Mouse (Mus musculus): ENCODE data around the gene 1810055G02Rik. TPM values are rescaled to one million over a fixed set of nuclear protein-coding genes. Genes with fewer than 3 reads are reported as not detected.

Gene 1810055G02Rik
- total RNA-seq, 2 experiments from 2014 or later = 7.3 to 7.5 TPM

DNA sequence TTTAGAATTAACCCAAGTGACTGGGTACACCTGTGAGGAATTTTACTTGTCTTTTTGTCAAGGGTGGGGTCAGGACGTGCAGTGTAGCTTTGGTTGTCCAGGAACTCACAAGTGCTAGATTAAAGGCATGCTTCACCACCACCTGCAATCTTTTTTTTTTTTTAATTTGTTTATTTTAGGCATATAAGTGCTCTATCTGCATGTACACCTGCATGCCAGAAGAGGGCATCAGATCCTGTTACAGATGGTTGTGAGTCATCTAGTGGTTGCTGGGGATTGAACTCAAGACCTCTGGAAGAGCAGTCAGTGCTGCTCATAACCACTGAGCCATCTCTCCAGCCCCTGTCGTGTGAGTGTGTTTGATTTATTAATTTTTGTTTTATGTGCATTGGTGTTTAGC lies 20.8 kb downstream of the 1810055G02Rik start:
- intact Hi-C loops (cut with DNase I) = no loop called here
- DNase-seq = no peak

DNA sequence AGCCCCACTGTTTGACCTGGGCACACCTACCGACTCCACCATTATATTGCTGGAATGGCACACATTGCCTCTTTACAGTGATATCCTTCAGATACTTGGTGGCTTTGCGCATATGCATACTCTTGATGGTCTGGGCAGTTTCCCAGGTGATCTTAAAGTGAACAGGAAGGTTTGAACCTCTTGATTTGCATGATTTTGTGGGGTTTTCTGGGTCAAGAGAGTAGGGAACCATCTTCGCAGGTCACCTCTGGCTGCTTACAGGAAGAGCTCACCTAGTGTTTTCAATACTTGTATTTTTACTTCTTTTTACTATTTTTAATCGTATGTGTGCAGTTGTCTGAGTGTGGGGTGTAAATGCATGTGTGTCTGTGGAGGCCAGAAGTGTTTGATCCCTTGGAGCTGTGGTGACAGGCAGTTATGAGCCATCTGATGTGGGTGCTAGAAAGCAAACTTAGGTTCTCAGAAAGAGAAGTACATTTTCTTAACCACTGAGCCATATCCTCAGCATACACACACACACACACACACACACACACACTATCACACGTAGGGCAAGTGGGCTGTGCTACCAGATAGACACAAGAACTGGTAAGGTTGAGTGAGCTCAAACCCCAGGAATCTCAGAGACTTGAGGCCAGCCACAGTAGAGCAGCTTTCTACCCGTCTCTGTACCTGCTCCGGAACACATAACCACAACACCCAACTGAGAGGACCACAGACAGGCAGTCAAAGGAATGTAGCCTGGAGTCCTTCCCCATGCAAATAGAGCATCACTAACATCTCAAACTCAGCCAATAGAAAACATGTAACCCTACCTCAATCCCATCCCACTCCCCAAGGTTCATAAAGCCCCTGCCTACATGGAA lies 22.9 kb downstream of the 1810055G02Rik start:
- no peak for DNase-seq
- intact Hi-C loops (cut with DNase I) = no loop called here

DNA sequence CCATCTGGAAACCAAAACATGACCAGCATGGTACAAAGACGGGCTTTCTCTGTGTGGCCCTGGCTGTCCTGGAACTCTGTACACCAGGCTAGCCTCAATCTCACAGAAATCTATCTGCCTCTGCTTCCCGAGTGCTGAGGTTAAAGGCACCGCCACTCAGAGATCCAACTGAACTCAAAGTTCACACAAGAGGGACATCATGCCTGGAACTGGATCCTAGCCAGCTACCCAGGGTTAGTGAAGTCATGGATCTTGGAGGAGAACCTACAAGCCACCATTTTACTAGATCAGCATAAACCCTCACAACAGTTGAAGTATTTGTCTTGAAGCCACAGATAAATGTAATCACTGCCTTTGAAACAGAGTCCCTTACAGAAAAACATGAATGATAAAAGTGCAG lies 27.9 kb downstream of the 1810055G02Rik start:
- DNase-seq = no peak
- intact Hi-C loops (cut with DNase I) = no loop called here

DNA sequence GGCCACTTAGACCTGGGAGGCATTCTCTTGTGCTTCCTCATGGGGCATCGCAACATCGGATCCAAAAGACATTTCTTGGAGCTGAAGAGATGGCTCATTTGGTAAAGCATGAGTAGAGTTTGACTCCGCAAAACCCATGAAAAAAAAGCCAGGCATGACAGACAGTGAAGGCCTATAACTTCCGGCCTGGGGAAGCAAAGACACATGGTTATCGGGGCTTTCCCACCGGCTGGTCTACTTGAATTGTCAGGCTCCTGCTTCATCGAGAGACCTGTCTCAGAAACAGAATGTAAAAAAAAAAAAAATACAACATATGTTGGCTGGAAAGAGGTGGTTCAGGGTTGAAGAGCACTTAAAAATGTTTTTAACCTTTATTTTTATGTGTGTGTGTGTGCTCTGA lies 31.6 kb downstream of the 1810055G02Rik start:
- DNase-seq = no peak
- intact Hi-C loops (cut with DNase I) = no loop called here

DNA sequence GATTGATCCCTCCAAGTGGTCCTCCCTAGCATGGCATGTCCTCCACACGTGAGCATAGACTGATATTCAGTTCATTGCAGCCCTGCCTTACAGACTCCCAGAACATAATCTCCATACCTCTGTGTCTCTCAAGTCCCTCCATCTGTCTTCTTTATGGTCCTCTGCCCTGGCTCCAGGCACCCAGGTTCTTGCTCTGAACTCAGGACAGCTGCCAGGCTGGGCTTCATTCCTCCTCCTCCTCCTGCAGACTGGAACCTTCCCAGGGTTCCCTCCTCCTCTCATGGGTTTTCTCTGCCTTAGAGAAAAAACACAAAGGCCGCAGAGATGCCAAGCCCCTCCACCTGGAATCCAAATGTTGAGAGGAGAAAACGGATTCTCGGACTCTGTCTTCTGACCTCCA lies 34.6 kb downstream of the 1810055G02Rik start:
- intact Hi-C loops (cut with DNase I) = no loop called here
- DNase-seq = no peak

DNA sequence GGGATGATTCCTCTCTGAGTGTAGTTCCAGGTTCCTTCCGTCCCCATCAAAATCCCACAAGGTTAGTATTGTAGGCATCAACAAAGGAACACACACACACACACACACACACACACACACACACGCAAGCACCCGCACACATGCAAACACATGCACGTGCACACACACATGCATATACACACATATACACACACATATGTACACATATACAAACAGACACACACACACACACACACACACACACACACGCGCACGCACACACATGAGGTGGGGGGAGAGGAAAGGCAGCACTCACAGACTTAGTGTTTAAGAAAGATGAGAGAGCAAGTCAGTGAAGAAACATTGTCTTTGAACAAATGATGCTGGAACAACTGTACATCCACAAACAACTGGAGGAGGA lies 35.3 kb downstream of the 1810055G02Rik start:
- DNase-seq = no peak
- intact Hi-C loops (cut with DNase I) = no loop called here

DNA sequence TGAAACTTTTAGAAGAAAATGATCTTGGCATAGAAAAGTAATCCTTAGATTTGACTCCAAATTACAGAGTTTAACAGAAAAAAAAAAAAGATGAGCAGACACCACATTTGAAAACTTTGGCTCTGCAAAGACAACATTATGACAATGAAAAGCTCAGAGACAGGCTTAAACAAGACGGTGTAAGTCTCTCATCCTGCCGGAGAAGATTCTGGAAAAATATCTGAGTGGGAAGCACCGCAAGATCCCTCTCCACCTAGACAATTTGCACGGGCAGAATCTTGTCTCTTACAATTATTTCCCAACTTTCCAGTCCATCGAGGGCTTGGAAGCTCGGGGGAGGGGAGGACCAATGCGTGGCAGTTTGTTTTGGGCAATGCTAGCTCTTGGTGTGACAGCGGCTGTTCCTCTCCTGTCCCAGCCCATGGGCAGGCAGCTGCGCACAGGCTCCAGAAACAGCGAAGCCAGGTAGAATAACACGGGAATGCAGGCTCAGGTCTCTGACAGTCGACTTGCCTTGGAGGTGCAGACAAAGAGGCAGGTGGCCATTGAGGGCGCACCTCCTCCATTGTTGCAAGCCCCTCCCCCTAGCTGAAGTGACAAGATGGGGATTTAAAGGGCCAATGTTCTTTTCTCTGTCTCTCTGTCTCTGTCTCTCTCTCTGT lies 35.9 kb downstream of the 1810055G02Rik start:
- DNase-seq = peak; percentile 43 to 57
- intact Hi-C loops (cut with DNase I) = no loop called here

DNA sequence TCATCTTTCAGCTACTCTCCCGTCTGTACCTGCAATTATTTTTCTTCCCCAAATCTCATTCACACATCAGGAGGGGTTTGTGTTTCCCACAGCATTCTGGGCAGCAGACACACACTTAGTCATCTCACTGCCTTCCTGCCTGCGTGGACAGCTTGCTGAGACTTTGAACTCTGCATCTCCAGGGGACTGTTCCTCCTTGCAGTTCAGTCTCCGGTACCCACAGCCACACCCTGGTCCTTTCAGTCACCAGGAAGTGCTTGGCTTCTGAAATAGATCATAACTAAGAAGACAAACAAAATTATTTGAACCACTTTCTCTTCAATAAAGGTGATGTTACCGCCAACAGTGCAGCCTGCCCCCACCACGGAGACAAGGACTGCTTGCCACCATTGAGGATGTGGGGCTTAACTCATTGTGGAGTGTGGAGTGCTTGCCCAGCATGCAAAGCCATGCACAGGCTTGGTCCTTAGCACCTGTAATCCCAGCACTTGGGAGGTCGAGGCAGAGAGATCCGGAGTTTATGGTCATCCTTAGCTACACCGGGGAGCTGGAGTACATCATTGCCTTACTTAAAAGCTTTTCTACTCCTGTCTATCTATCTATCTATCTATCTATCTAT lies 44.6 kb downstream of the 1810055G02Rik start:
- intact Hi-C loops (cut with DNase I) = no loop called here
- DNase-seq = no peak

DNA sequence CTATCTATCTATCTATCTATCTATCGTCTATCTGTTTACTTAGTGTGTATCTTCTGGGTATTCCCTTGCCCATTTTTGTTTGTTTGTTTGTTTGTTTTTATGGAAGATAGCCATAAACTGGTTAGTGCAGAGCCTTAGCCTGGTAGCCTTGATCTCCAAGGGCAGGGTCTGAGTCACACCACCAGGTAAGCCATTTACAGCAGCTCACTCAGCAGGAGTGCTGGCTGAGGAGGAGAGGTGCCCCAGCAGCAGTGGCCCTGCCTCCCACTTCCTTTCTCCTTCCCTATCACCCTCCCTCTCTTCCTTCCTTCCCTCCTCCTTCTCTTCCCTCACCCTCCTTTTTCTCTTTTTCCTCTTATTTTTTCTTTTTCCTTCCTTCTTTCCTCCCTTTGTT lies 45.1 kb downstream of the 1810055G02Rik start:
- intact Hi-C loops (cut with DNase I) = no loop called here
- DNase-seq = no peak

DNA sequence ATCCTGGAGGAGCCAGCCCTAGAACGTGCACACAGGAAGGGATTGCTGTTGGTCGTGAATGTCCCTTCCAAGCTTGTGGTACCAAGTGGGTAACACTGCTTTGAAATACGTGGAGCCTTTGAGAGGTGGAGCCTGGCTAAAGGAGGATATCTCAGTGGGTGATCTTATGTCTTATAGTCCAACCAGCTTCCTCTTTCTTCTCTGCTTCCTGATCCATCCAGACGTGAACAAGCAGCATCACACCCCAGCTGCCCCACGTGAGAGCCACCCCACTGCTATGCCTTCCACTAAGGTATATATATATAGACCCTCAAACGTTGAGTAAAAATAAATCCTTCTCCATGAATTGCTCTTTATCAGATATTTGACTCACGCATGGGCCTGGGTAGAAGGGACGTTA lies 45.6 kb downstream of the 1810055G02Rik start:
- no peak for DNase-seq

DNA sequence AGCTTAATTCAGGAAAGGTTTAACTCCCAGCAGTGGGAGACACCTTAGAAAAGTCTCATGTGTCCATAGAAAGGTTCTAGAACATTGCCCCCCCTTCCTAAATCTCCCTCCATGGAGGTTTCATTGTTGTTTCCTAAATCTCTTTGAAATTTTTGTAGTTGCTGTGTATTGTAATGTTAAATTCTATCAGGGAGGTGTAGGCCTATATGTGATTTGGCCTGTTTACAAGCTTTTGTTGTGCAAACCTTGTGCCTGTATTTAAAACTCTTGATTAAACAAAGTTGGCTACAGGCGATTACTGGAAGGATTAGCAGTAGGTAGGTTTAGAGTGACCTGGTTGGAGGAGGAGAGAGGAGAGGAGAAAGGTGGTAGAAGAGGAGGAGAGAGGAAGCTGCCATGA lies 49.8 kb downstream of the 1810055G02Rik start:
- no peak for DNase-seq
- intact Hi-C loops (cut with DNase I) = no loop called here

More for the DNA sequence above, 45.6 kb downstream of the 1810055G02Rik start:
- intact Hi-C loops (cut with DNase I) = no loop called here

DNA sequence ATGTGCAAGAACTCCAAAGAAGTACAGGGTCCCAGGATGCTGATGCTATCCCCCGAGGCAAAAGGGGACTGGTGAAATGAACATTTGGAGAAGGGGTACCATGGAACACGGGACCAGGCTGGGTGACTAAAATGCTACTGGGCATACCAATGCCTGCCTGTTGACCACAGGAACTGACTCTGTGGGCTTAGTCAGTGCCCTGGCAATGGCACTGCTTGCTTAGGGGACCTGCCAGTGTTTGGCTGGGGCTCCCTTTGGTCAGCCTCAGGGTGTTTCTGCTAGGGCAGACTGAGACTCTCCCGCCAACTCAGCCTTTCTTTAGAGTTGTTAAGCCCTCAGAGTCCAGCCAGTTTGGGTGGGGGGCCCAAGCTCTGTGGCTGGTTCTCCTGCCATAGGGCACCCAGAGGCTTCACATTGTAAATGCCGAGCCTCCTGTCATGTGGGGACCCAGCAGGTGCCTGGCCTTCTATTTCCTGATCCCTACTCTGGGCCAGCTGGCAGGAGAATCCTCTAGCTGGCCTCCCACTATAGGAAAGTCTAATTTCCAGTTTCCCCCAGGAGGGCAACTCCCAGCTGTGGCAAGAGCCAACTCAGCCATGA lies 57.2 kb downstream of the 1810055G02Rik start:
- no peak for DNase-seq
- intact Hi-C loops (cut with DNase I) = loop anchor here (5.0 kb wide), 1 partner anchor 147 kb away; the partner anchor contains the start of gene Ndufs8

DNA sequence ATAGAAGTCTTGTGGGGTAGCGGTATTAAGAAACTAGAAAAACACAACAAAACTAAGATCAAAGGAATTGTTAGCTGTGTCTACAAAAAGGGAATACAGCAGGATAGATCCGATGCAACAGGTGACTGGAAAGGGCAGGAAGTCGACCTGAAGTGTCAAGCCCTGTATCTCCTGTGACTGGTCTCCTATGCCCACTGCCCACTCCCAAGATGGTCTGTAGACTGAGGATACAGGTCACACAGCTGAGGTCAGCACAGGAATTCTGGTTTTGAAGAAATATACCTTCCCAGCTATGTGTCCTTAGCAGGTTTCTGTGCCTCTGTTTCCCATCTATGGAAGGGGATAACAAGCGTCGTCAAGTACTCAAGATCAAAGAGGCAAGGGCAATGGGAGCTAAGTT lies 58.3 kb downstream of the 1810055G02Rik start:
- no peak for DNase-seq
- intact Hi-C loops (cut with DNase I) = loop anchor here (2.0 to 5.0 kb wide), 2 partner anchors 42 to 146 kb away; partner anchors contain the start of gene Ndufs8

DNA sequence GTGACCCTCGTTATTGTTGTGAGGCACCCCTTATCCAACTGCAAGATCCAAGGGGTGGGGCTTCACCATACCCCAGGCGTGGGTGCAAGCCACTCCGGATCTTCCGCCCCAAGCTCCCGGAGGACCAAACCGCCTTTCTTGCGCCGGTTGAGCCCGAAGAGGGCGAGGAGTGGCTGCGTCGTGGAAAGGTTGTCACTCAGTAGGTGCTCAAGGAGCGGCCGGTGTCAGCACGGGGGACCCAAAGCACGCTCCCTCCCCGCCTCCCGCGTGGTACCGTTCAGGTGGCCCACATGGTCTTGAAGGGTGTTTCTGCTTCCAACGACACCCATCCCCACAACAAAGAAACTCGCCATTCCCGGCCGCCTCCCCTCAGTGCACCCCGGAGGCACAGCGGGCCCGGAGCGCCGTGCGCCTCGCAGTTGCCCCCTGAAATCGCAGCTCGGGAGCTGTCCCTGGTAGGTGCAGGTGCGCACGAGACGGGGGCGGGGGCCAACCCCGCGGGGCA lies 59.2 kb downstream of the 1810055G02Rik start, which contains the start of gene Kmt5b:
Gene Kmt5b, plus strand, starts transcription at position 146 of the 505 bp plus-strand sequence.
- intact Hi-C loops (cut with DNase I) = loop anchor here (2.0 to 5.0 kb wide), 2 partner anchors 43 to 145 kb away; partner anchors contain the start of gene Ndufs8
- no peak for DNase-seq

Other genes with a start within 250 kb of the 1810055G02Rik start
- gene Ppp6r3, start 132.5 kb upstream of the 1810055G02Rik start, total RNA-seq (2021) = 10 to 100 TPM; 71.5 to 77.8 TPM
- 10 to 100 TPM; 51.3 to 60.3 TPM for gene Lrp5, start 21.7 kb upstream of the 1810055G02Rik start, total RNA-seq (2021)
- gene Kmt5b, start 59.1 kb downstream of the 1810055G02Rik start, total RNA-seq (2021) = 10 to 100 TPM; 31.0 to 34.2 TPM
- 10 to 100 TPM; 10.5 to 11.5 TPM for gene Chka, start 143.5 kb downstream of the 1810055G02Rik start, total RNA-seq (2021)
- gene Tcirg1, start 198.8 kb downstream of the 1810055G02Rik start, total RNA-seq (2021) = 10 to 100 TPM in 1 of 2 experiments, 1 to 10 TPM in 1; 9.1 to 17.7 TPM
- 100 to 1,000 TPM; 508 to 532 TPM for gene Ndufs8, start 204.5 kb downstream of the 1810055G02Rik start, total RNA-seq (2021)
- gene Aldh3b1, start 221.5 kb downstream of the 1810055G02Rik start, total RNA-seq (2021) = 1 to 10 TPM; 1.5 to 1.6 TPM
- 10 to 100 TPM; 16.9 to 20.6 TPM for gene Unc93b1, start 226.9 kb downstream of the 1810055G02Rik start, total RNA-seq (2021)